Mouse (Mus musculus) adrenal gland, postnatal 36 days (tissue): ENCODE results near the gene Znrf2. TPM values are rescaled to one million over a fixed set of nuclear protein-coding genes. Genes with fewer than 3 reads are reported as not detected.
A peak's percentile ranks its signal among the peaks of the same experiment; 100 is the strongest.

Source experiments
- DNase-seq, 2 experiments: peaks; one replicate each; pipeline ENCODE4 v3.0.0; 2021; ENCODE audit warnings: mixed read lengths in 1 of 2
- long read RNA-seq, 2 experiments: library from polyadenylated mRNA; stranded (forward); transcript quantifications; one replicate each; pipeline ENCODE4 v2.0.0; 2021; ENCODE audit warnings: borderline sequencing depth in 2 of 2
- total RNA-seq, 2 experiments: library from RNA; stranded (reverse); gene quantifications; 2 replicates each; pipeline ENCODE4 v1.2.3; 2021

Znrf2 gene
- total RNA-seq: 10 to 100 TPM; 36.9 to 53.2 TPM
- long read RNA-seq, experiment 1, full-length matches to known transcripts: 41 of 57 reads
- long read RNA-seq, experiment 1, partial matches to known transcripts: 1 of 57 reads
- long read RNA-seq, experiment 1, other reads (novel, unspliced or antisense): 15 of 57 reads
- long read RNA-seq, experiment 2, full-length matches to known transcripts: 13 of 14 reads
- long read RNA-seq, experiment 2, partial matches to known transcripts: 0 of 14 reads
- long read RNA-seq, experiment 2, other reads (novel, unspliced or antisense): 1 of 14 reads

GRCm38 (mm10) chr6:54816388-54817065, at the start of gene Znrf2:
Gene Znrf2, plus strand, starts transcription at chr6:54816916.
- DNase-seq: peak; percentile 95 to 97

- peak in 1 of 2 experiments; percentile 16 for DNase-seq
Observed at GRCm38 (mm10) chr6:54767746-54768145, 49.0 kb upstream of the Znrf2 start.

- DNase-seq: no peak
Observed at GRCm38 (mm10) chr6:54770766-54771165, 46.0 kb upstream of the Znrf2 start.

- peak in 1 of 2 experiments; percentile 15 for DNase-seq
Observed at GRCm38 (mm10) chr6:54771171-54771570, 45.5 kb upstream of the Znrf2 start.

- no peak for DNase-seq
Observed at GRCm38 (mm10) chr6:54772078-54772477, 44.6 kb upstream of the Znrf2 start.

- no peak for DNase-seq
Observed at GRCm38 (mm10) chr6:54775739-54776138, 41.0 kb upstream of the Znrf2 start.

GRCm38 (mm10) chr6:54777661-54778060, 39.1 kb upstream of the Znrf2 start:
- no peak for DNase-seq

GRCm38 (mm10) chr6:54779968-54780367, 36.7 kb upstream of the Znrf2 start:
- DNase-seq: no peak

GRCm38 (mm10) chr6:54780569-54781304, 36.0 kb upstream of the Znrf2 start:
- DNase-seq: no peak

GRCm38 (mm10) chr6:54781881-54782280, 34.8 kb upstream of the Znrf2 start:
- no peak for DNase-seq

GRCm38 (mm10) chr6:54785098-54785730, 31.5 kb upstream of the Znrf2 start:
- no peak for DNase-seq

GRCm38 (mm10) chr6:54786766-54787165, 29.9 kb upstream of the Znrf2 start:
- no peak for DNase-seq

GRCm38 (mm10) chr6:54788493-54788892, 28.2 kb upstream of the Znrf2 start:
- no peak for DNase-seq

- no peak for DNase-seq
Observed at GRCm38 (mm10) chr6:54789139-54789538, 27.6 kb upstream of the Znrf2 start.

GRCm38 (mm10) chr6:54790071-54790470, 26.6 kb upstream of the Znrf2 start:
- DNase-seq: no peak

- DNase-seq: no peak
Observed at GRCm38 (mm10) chr6:54793853-54794252, 22.9 kb upstream of the Znrf2 start.

- DNase-seq: no peak
Observed at GRCm38 (mm10) chr6:54794372-54794771, 22.3 kb upstream of the Znrf2 start.

- DNase-seq: no peak
Observed at GRCm38 (mm10) chr6:54794991-54795390, 21.7 kb upstream of the Znrf2 start.

- DNase-seq: no peak
Observed at GRCm38 (mm10) chr6:54795971-54796370, 20.7 kb upstream of the Znrf2 start.

- no peak for DNase-seq
Observed at GRCm38 (mm10) chr6:54802348-54802747, 14.4 kb upstream of the Znrf2 start.

GRCm38 (mm10) chr6:54804066-54804864, 12.5 kb upstream of the Znrf2 start:
- no peak for DNase-seq

- DNase-seq: no peak
Observed at GRCm38 (mm10) chr6:54805779-54806178, 10.9 kb upstream of the Znrf2 start.
